Mouse (Mus musculus): ENCODE results near the gene Fam214b.

DNA sequence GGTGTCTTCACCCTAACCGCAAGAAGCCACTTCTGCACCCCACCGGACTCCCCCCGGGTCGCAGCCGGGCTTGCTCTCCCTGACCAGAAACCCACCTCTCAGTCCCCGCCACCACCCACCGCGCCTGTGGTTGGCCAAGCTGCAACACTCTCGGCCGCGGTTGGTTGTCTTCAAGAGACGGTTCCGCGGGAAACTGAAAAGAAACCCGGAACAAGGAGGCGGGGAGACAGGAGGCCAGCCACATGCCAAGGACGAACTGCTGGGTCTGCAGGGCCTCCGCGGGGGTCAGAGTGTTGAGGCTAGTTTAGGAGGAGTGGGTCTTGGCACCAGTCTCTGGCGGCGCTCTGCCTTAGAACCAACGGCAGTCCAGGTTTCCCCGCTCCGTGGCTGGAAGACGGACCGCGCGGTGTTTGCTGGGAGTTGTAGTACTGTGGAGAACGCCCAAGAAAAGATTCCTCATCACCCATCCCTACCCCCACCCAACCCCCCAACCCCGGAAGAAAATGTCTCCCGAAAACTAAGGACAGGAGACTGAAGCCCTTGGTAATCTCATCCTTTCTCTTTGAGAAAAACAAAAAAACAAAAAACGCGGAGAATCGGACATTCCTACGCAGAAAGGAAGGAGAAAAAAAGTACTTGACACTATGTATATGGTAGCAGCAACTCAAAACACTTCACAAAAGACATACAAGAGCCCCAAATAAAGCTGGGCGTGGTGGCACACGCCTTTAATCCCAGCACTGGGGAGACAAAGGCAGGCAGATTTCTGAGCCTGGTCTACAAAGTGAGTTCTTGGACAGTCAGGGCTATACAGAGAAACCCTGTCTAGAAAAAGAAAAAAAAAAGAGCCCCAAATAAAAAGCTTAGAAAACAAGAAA lies 35.6 kb downstream of the Fam214b start, which contains the start of gene Fancg:
- TF ChIP-seq GATA1 (IDR thresholded peaks at IDR 0.05; ENCODE audit: low read length) (no peak), TAL1 (IDR thresholded peaks at IDR 0.05; ENCODE audit: low read length) (no peak)

All from erythroblast, embryonic 14.5 days (primary cell).